Mouse (Mus musculus) thymus, postnatal 36 days (tissue): Measurements from ENCODE around the gene Pttg1ip.

ENCODE experiments used
- DNase-seq, 2 experiments: peaks; one replicate each; pipeline ENCODE4 v3.0.0; 2022; ENCODE audit warnings: mixed read lengths in 2 of 2

Pttg1ip gene

DNA sequence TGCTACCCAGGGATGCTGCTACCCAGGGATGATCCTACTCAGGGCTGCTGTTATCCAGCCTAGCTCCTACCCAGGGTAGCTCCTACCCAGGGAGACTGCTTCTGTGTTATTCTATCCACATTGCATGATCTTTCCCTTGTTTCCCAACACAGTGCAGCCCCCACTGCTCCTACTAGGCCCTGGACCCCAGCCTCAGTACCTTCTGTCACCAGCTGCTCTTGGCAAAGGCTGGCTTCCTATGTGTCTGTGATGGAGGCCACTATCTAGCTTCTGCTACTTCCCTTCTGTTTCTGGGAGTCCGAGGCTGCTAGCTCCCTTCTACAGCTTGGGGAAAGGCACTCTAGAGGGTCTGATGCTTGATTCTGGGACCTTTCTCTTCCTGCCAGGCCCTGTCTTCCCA, 65.9 kb downstream of the Pttg1ip start:
- no peak for DNase-seq

DNA sequence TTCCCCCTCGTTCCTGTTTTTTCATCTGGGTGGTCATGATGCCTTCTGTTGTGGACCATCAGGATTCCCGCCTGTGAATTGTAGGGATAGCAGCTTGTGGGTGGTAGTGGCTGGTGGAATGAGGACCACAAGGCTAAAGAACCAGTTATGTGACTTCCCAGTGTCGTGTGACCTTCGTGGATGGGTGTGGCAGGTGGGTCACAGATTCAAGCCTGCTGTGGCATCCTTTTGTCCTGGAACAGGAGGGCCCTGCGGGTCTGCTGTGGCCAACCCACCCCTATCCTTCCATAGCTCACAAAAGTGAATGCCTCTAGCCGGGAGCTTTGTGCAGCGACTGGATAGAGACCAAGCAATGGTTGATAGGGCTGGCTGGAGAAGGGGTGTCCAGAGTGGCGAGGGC, 66.4 kb downstream of the Pttg1ip start:
- DNase-seq, result no peak
